Mouse (Mus musculus) macrophage (primary cell): ENCODE data around the gene Spc24. TPM values are rescaled to one million over a fixed set of nuclear protein-coding genes. Genes with fewer than 3 reads are reported as not detected.

Experiments
- H3K27ac ChIP-seq: fragments of 350-480 bp; formaldehyde crosslinking; 2 replicates; pipeline ENCODE4 v1.9.0; 2021
- H3K36me3 ChIP-seq: fragments of 350-480 bp; formaldehyde crosslinking; 2 replicates; pipeline ENCODE4 v1.9.0; 2021; ENCODE audit errors: inconsistent target
- H3K4me3 ChIP-seq: fragments of 350-480 bp; formaldehyde crosslinking; 2 replicates; pipeline ENCODE4 v1.9.0; 2021; ENCODE audit errors: inconsistent target
- H3K79me2 ChIP-seq: fragments of 350-480 bp; formaldehyde crosslinking; 2 replicates; pipeline ENCODE4 v1.9.0; 2021; ENCODE audit errors: inconsistent target
- WGBS: methylation state at CpG from one replicate; pipeline ENCODE4 v1.1.7; 2026; ENCODE audit warnings: inconsistent platforms; ENCODE audit not compliant: missing documents; 5-methylcytosine and 5-hydroxymethylcytosine counted together
- polyA plus RNA-seq: library from polyadenylated mRNA; stranded (reverse); fragments of 250-400 nt; gene quantifications from 3 replicates; pipeline ENCODE4 v1.2.4, GENCODE M21; 2018; ENCODE audit warnings: inconsistent platforms
- total RNA-seq, 78 experiments: library from RNA; depleted of rRNA; stranded (reverse); fragments of 250-400 nt; gene quantifications; 1 replicate in 9 of 78; 2 replicates in 24 of 78; 3 replicates in 43 of 78; 4 replicates in 2 of 78; pipeline ENCODE4 v1.2.4; 2018; ENCODE audit warnings: inconsistent platforms in 56 of 78

Gene Spc24
- total RNA-seq (2018; cell fraction: chromatin; rRNA removed): 1 to 10 TPM in 11 of 26 experiments, under 1 TPM in 4, not detected in 11; 0.53 to 4.3 (median 1.8) TPM
- 1 to 10 TPM in 9 of 26 experiments, under 1 TPM in 17; 0.28 to 2.4 (median 0.89) TPM for total RNA-seq (2018; cell fraction: cytosol; rRNA removed)
- 1 to 10 TPM in 7 of 26 experiments, under 1 TPM in 9, not detected in 10; 0.45 to 9.6 (median 0.94) TPM for total RNA-seq (2018; cell fraction: nucleus; rRNA removed)
- polyA plus RNA-seq: 0.45 to 5.8 TPM (median 3.0 TPM) in 3 replicates

- Histone ChIP-seq H3K36me3 (no peaks in the 10 kb centered on the region), H3K4me3 (peak within 1 kb of the TSS; percentile 59), H3K79me2 (no peaks in the 10 kb centered on the region), H3K27ac (peak within 1 kb of the TSS; percentile 12; the same call in 1 of the 2 replicates)
- under 1% methylated on average over 50 of the region's 54 CpGs for WGBS
These were observed at the start of gene Spc24 for GRCm38 (mm10) chr9:21760155-21761088. Spc24 (minus strand) TSS chr9:21760303.

GRCm38 (mm10) chr9:21808561-21808960 is 48.5 kb upstream of the Spc24 start:
- Histone ChIP-seq H3K79me2 (no peaks in the 10 kb centered on the region), H3K4me3 (no peak overlapping the region), H3K36me3 (no peaks in the 10 kb centered on the region), H3K27ac (no peak overlapping the region)
- 93% methylated on average over 3 of the region's 3 CpGs for WGBS

GRCm38 (mm10) chr9:21806976-21807375 is 46.9 kb upstream of the Spc24 start:
- Histone ChIP-seq H3K4me3 (no peak overlapping the region), H3K27ac (no peak overlapping the region), H3K36me3 (no peaks in the 10 kb centered on the region), H3K79me2 (no peaks in the 10 kb centered on the region)
- 86% methylated on average over 10 of the region's 11 CpGs for WGBS

- Histone ChIP-seq H3K4me3 (no peak overlapping the region), H3K27ac (no peak overlapping the region)
- 34% methylated on average over 3 of the region's 3 CpGs for WGBS
These were observed 46.3 kb upstream of the Spc24 start for GRCm38 (mm10) chr9:21806363-21806762.

GRCm38 (mm10) chr9:21803986-21804644 is 44.0 kb upstream of the Spc24 start:
- H3K36me3 ChIP-seq: no peaks in the 10 kb centered on the region
- WGBS: 39% methylated on average over 13 of the region's 13 CpGs
- H3K79me2 ChIP-seq: no peaks in the 10 kb centered on the region
- no peak overlapping the region for H3K4me3 ChIP-seq
- H3K27ac ChIP-seq: no peak overlapping the region

More at GRCm38 (mm10) chr9:21806363-21806762, 46.3 kb upstream of the Spc24 start:
- Histone ChIP-seq H3K79me2 (no peaks in the 10 kb centered on the region), H3K36me3 (no peaks in the 10 kb centered on the region)

GRCm38 (mm10) chr9:21801591-21801990 is 41.5 kb upstream of the Spc24 start:
- WGBS: 93% methylated on average over 5 of the region's 7 CpGs
- no peaks in the 10 kb centered on the region for H3K36me3 ChIP-seq
- H3K4me3 ChIP-seq: no peak overlapping the region
- no peak overlapping the region for H3K27ac ChIP-seq
- H3K79me2 ChIP-seq: no peaks in the 10 kb centered on the region

GRCm38 (mm10) chr9:21801121-21801520 is 41.0 kb upstream of the Spc24 start:
- Histone ChIP-seq H3K4me3 (no peak overlapping the region), H3K36me3 (no peaks in the 10 kb centered on the region), H3K79me2 (no peaks in the 10 kb centered on the region), H3K27ac (no peak overlapping the region)
- WGBS: 79% methylated on average over 7 of the region's 7 CpGs

GRCm38 (mm10) chr9:21799010-21799350 is 38.9 kb upstream of the Spc24 start:
- Histone ChIP-seq H3K4me3 (peak overlapping the region; percentile 3; the same call in 1 of the 2 replicates), H3K36me3 (no peaks in the 10 kb centered on the region), H3K79me2 (no peaks in the 10 kb centered on the region), H3K27ac (no peak overlapping the region)
- WGBS: 84% methylated on average over 3 of the region's 3 CpGs

GRCm38 (mm10) chr9:21798345-21799009 is 38.4 kb upstream of the Spc24 start, which contains the start of gene Kank2:
Kank2 (minus strand) TSS chr9:21798744.
- WGBS: under 1% methylated on average over 52 of the region's 52 CpGs
- H3K27ac ChIP-seq: no peak within 1 kb of the TSS

GRCm38 (mm10) chr9:21797921-21798344 is 37.8 kb upstream of the Spc24 start:
- WGBS: 2% methylated on average over 22 of the region's 26 CpGs
- H3K27ac ChIP-seq: no peak overlapping the region
- peak overlapping the region; percentile 70 for H3K4me3 ChIP-seq
- H3K36me3 ChIP-seq: no peaks in the 10 kb centered on the region
- no peaks in the 10 kb centered on the region for H3K79me2 ChIP-seq

More at GRCm38 (mm10) chr9:21798345-21799009, 38.4 kb upstream of the Spc24 start, which contains the start of gene Kank2:
- Histone ChIP-seq H3K4me3 (peak within 1 kb of the TSS; percentile 70), H3K36me3 (no peaks in the 10 kb centered on the region), H3K79me2 (no peaks in the 10 kb centered on the region)

GRCm38 (mm10) chr9:21796919-21797318 is 36.8 kb upstream of the Spc24 start:
- Histone ChIP-seq H3K27ac (no peak overlapping the region), H3K36me3 (no peaks in the 10 kb centered on the region), H3K79me2 (no peaks in the 10 kb centered on the region), H3K4me3 (no peak overlapping the region)
- 83% methylated on average over 3 of the region's 3 CpGs for WGBS

GRCm38 (mm10) chr9:21796259-21796658 is 36.2 kb upstream of the Spc24 start:
- Histone ChIP-seq H3K79me2 (no peaks in the 10 kb centered on the region), H3K4me3 (no peak overlapping the region), H3K27ac (no peak overlapping the region), H3K36me3 (no peaks in the 10 kb centered on the region)
- 27% methylated on average over 3 of the region's 3 CpGs for WGBS

- Histone ChIP-seq H3K4me3 (no peak overlapping the region), H3K27ac (no peak overlapping the region)
- WGBS: 96% methylated on average over 5 of the region's 5 CpGs
These were observed 35.5 kb upstream of the Spc24 start for GRCm38 (mm10) chr9:21795579-21795978.

GRCm38 (mm10) chr9:21794925-21795324 is 34.8 kb upstream of the Spc24 start:
- H3K36me3 ChIP-seq: no peaks in the 10 kb centered on the region
- H3K27ac ChIP-seq: no peak overlapping the region
- 95% methylated on average over 18 of the region's 25 CpGs for WGBS
- no peaks in the 10 kb centered on the region for H3K79me2 ChIP-seq
- H3K4me3 ChIP-seq: no peak overlapping the region

More at GRCm38 (mm10) chr9:21795579-21795978, 35.5 kb upstream of the Spc24 start:
- H3K36me3 ChIP-seq: no peaks in the 10 kb centered on the region
- no peaks in the 10 kb centered on the region for H3K79me2 ChIP-seq
